Mouse (Mus musculus) right cerebral cortex, postnatal 25 days (tissue): ENCODE measurements at regions not wholly inside any gene's neighbourhood (a gene's known extent, or its start where the extent isn't known, plus 50 kb on each side); places are given as distances from the start of the nearest gene placed in this dataset.
"Not testable (repeated sequence)": the region's sequence is repeated elsewhere in the genome, so short reads cannot be mapped to it uniquely, and the experiment has no call there.

Source experiments
- DNase-seq: peaks from one replicate; pipeline ENCODE4 v3.0.0; 2022

DNA sequence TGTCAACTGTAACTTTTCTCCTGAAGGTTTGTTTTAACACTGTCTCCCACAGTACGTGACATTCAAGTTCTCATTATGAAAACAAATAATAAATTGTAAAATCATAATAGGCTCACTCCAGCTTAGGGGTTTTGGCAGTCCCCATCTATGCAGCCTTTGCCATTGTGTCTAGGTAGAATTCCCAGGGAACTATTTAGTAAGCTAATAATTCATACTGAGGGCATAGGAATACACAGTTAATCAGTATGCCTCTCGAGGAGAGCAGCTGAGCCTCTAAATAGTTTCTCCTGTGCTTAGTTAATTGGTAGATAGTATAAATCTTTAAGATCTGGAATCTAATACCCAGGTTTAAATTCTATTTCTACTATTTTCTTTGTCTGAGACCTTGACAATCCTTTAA is 191.7 kb downstream of the Tprg start:
- no peak for DNase-seq

DNA sequence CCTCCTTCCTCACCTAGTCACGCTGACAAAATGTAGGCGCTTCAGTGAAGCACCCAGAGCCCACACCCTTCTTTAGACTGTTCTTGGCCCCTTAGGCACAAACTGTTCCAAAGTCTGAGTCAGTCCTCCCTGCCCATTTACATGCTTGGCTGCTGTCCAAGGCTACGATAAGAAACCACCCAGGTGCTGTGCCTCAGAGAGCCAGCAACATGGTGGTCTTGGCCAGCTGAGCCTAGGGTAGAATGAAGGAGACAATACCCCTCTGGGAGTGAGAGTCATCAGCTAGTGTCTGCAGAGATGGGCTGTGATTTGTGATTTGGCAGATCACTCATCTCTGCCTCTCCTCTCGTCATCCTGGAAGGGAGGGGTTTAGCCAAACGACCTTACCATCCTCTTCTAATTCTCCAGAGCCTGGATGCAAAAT is 197.2 kb downstream of the Tprg start:
- peak; percentile 17 for DNase-seq

GRCm38 (mm10) chr16:25485007-25485406 is 198.4 kb downstream of the Tprg start:
- DNase-seq, result no peak

DNA sequence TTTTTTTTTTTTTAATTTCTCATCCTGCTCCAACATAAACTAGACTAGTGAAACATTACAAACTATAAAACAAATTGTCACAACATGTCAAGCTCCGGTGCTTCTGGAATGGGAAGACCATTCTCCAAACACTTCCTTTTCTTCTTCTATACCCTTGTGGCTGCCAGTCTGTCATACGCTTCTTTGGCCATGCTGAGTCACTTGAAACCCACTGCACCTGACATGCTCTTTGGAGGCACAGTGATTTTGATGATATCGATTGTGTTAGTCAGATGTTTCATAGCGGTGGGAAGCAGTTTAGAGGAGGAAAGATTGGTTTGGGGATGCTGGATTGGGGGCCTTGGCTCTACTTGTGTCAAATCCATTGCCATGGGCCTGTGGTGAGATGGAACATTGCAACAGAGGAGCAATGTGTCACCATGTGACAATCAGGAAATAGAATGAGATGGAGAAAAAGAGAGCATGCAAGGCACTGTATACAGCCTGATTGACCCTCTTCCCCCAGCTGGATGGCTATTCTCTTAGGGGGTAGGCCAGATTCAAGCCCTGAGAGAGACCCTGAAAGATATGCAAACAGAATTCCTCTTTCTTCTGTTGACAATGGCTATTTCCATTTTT is 197.0 kb upstream of the Trp63 start:
- DNase-seq, result no peak

GRCm38 (mm10) chr16:25490847-25491246 is 192.7 kb upstream of the Trp63 start:
- DNase-seq, result no peak

DNA sequence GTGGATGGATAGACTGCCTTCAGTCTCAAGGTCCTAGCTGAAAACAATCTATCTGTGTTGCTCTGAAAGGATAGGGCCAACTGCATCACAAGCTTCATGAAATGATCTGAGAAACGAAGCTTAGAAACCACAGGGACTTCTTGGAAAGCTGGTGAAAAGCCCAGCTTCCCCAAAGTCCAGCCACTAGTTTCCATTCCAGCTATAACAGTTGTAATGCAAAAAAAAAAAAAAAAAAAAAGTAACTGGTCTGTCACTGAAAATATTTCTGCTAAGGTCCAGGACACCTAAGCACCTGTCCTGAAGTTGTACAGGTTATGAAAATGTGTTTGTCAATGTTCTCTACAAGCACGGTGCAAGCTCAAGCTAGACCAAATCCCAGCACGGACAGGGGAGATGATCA is 189.4 kb upstream of the Trp63 start:
- no peak for DNase-seq

DNA sequence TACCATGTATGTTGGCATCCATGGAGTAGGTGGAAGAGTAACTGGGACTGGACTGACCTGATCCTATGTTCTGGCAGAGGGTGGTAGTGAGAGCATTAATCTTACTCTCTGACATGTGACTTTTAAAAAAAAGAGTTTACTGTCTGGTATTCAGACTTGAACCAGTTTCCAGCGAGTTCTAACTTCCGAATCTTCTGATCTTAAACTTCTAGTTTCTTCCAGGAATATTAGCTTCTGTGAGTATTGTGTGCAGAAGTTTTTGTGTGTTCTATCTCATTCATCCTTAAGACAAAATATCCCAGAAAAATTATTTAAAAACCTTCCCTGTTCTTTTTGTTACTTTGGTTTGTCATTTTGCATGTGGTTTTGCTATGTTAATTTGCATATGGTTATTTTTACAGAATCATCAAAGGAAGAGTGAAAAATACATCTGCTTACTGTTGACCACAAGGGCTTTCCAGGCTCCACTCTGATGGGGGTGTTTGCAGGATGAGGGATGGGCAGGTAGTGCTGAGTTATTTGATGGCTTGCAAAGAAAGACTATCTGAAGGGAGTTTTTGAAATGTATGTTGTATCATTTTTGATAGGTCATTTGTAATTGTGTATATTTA is 187.9 kb upstream of the Trp63 start:
- no peak for DNase-seq

DNA sequence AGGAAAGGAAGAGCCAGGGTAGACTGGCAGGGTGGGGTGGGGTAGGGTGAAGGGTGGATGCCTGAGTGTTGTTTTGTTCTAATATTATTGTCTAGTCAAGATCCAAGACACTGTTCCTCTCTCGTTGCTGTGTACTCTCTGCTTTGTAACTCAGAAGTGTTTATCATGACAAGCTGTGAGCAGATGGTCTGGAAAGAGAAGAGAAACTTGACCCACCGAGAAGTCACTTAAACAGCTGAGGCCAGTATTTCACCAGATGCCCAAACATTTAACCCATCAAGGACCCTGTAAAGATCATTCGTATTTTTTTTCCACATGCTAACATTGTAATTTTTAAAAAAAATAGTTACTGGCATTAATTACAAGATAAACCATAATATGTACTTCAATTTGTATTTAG is 178.7 kb upstream of the Trp63 start:
- DNase-seq, result no peak

DNA sequence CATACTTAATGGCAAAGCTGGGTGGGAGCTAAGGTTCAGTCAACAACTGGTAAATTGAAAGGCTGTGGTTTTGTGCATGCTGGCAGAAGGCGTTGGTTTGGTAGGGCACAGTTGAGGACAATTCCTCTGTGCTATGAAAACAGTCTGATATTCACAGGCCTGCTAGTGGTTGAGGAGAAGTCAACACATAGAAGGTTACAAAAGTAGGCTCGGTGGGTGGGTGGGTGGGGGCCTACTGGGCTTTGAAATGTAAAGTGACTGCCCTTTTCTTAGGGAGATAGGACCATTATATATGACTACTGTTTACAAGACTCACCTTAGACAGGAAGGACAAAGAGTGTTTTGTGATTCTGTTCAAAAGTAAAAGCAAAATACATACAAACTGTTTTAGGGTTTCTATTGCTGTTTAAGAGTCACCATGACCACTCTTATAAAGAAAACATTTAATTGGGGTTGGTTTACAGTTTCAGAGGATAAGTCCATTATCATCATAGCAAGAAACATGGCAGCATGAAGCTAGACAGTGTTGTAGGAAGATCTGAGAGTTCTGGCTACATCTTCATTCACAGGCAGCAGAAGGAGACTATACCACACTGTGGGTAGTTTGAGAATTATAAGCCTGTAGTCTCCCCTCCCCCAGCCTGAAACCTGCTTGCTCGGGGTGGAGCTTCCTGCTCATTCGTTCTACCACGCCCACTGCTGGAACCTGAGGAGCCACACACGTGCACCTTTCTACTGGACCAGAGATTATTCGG is 166.3 kb upstream of the Trp63 start:
- DNase-seq, result no peak

DNA sequence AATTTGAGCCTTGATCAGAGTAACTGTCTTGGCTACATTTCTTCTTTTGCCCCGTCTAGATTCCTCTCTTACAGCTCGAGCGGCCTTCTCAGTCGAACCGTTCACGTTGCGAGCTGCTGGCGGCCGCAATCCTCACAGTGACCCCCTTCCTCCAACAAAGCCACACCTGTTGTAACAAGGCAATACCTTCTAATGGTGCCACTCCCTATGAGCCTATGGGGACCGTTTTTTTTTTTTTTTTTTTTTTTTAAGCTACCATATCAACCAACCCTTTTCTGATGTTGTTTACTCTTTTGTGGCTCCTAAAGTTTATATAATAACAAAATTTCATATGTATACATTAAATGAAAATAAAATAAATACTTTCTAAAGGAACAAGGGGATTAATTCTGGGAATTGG is 160.4 kb upstream of the Trp63 start:
- DNase-seq, result not testable (repeated sequence)

DNA sequence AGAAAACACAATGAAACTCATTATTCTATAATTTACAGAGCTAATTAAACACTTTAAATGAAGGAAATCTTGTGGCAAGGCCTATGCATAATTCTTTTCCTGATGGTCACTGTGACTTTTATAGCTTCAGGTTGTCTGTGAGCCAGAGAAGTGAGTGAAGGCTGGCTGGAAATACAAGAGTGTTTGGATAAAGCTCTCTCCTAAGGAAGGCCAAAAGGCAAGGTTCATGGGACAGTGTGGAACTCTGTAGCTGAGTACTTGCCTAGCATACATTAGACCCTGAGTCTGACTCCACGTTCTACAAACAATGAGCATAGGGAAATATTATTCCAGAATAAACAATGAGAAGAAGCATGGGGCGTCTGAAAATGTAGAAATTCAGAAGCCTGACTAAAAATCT is 159.9 kb upstream of the Trp63 start:
- no peak for DNase-seq

GRCm38 (mm10) chr16:25527850-25528249 is 155.7 kb upstream of the Trp63 start:
- no peak for DNase-seq

GRCm38 (mm10) chr16:25528313-25528712 is 155.2 kb upstream of the Trp63 start:
- no peak for DNase-seq

DNA sequence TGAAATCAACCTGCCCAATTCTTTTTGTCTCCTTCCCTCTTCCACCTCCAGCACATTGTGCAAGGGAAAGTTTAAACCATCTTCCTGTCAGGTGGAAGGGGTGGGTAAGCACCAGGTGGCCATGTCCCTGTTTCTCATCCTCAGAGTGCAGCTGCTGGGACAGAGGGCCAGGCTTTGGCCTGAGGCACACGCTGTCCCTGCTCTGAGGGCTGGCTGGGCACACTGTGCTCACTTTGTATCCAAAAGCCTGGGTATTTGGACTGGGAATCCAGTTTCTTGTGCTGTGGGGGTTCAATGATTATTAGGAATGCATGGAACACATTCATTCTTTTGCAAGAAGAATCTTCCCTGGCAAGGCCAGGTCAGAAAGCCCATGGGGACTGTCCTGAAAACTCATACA is 153.9 kb upstream of the Trp63 start:
- DNase-seq, result no peak

- DNase-seq, result no peak
Measured at GRCm38 (mm10) chr16:25531761-25532336, 151.7 kb upstream of the Trp63 start.

DNA sequence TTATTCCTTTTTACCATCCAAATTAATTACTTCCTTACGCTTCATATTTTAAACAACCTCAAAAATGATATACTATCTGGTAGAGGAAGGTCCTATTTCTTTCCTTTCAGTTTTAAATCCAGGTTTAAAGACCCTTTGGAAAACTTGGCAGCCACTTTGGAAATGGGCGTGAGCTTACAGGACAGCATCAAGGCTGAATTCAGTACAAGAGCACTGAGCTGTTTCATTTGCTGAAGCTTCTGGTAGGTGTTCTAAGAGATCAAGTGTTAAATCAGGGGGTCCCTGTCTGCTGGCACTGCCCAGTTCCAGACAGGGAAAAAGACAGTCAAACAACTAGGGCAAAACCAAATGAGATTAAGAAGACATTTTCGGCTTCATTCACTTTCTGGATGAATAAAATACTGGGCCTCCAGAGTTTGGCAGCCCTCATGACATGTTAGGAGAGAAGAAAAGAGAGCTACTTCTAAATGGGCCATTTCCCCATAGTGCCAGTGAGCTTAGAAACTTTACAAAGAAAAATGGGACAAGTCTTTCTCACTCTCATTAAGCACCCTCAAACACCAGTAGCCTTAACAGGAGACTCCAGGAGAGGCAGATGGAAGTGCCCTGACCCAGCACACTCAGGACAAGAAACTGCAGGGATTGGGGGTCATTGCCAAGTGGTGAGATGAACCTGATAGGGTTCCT is 150.9 kb upstream of the Trp63 start:
- no peak for DNase-seq

GRCm38 (mm10) chr16:25533206-25533580 is 150.4 kb upstream of the Trp63 start:
- no peak for DNase-seq

DNA sequence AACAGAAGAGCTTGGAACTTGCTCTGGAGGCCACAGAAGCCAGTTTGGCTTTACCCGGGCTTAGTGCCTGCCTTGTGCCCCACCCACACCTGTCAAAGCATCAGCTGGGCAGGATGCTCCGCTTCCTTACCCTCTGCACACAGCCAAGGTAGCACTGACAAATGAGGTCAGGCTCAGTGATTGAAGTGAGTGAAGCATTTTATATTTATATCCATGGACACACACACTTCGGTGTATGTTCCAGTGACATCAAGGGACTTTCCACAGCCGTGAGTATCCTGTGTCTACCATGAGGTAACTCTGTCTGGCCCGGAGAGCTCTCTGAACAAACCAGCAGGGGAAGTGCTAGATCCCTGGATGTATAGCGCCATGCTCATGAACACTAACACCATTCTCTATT is 147.0 kb upstream of the Trp63 start:
- DNase-seq, result no peak

DNA sequence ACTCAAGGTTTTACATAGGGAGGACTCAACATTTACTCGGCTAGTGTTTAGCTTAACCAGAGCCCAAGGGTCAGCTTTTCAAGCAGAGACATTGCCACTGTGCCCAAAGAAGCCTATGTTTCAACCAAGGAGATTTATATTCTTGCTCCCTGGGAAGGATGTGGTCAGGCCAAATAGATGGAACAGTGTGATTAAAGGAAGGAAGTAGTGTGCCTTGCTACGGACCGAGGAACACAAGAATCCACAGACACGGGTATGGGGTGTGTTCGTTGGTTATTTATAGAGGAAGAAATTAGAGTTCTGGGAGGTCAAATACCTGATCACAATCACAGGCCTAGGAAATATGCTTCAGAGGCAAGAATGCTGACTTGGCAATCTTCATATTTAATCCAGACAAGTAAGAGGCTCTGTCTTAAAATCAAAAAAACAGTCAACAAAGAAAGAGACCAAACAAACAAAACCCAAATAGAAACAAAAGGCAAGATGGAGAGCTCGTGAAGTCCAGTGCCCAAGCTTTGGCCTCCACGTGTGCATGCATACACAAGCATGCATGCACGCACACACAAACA is 133.9 kb upstream of the Trp63 start:
- no peak for DNase-seq

- DNase-seq, result no peak
Measured at GRCm38 (mm10) chr16:25557181-25557580, 126.4 kb upstream of the Trp63 start.

DNA sequence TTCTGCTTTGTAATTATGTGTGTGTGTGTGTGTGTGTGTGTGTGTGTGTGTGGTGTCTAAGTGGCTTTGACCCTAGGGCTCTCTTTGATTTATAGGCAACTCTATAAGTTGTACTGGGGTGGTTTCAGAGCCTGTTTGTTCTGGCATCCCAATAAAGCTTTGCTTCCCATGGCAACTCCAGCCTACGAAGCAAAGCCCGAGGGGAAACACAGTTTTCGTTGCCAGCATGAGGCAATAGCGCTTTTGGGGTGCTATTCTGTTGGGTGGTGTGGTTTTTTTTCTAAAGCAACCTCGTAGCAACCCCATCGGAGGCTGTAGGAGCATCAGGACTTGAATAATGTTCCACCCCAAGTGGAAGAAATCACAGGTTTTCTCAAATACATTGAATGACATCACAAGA is 103.3 kb upstream of the Trp63 start:
- no peak for DNase-seq

DNA sequence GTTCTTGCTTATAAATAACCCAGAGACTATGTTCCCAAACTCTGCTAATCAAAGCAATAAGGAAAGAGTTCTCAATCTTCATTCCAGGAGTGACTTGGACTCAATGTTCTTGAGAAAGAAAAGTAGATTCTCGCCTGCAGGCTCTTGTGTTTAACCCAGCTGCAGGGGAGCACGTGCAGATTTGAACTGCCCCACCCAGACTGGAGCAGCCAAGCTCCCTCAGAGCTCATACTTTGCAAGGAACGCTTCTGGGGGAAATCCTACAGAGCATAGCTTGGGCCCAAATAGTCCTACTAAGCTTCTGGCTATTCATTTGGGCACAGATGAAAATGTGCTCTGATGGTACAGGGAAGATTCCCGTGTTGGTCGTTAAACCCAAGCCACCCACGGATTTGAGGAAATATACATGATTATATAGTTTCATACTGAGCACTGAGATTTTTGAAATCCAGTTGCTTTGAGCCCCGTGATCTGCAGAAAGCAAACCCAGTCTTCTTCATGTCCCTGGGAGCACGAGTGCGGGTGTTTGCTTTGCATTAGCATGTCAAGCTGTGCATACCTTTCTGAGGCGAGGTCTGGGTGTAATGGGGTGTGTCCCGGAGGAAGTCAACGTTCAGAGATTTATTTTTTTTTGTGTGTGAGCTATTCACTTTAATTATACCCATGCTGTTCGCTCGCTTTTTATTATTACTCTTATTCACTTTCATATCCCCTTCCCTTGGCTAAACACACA is 99.1 kb upstream of the Trp63 start:
- DNase-seq, result no peak
